Mouse (Mus musculus): ENCODE results near the gene Psmb11. TPM values are rescaled to one million over a fixed set of nuclear protein-coding genes. Genes with fewer than 3 reads are reported as not detected.

Psmb11 gene
- polyA plus RNA-seq, 1 experiment from 2014 or later: not detected

DNA sequence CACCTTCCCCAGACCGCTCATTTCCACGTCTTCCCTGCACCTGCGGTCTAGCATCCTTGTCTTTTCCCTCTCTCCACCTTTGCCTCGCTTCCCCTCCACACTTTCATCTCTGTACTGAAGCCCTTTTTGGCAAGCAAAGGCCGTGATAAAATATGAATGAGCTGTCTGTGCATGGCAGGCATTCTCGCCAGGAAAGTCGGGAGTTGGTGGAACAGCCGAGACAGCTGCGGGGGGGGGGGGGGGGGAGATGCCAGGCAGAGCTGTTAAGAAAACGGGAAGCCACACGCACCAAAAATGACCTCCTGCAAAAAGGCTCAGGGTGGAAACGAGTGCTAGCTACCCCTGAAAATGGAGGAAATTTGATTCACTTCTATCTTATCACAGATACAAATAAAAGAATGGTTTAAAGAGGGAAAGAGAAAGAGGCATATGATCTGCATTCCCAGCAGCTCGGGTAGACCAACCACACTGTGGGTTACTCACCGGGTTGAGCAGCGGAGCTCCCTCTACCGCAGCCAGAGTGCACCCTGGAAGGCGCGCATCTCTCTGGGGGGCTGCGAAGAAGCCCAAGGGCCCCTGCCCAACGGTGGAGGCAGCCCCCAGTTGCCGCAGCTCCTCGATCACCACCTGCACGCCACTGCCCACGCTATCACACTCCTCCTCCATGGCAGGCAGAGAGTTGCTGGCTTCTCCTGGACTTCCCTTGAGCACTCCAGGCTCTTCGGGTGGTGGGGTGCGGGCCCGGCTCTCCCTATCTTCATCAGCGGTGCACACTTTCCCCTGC lies 26.4 kb upstream of the Psmb11 start:
- no peak for ATAC-seq (replicated peaks; ENCODE audit: insufficient number of reproducible peaks, low FRiP score, low TSS enrichment)
- Histone ChIP-seq H3K27ac (ENCODE audit: low read depth, low read length) (peak overlapping the region; percentile 54), H3K27me3 (ENCODE audit: control insufficient read depth, insufficient read depth, low read length) (no peaks in the 10 kb centered on the region), H3K4me2 (peak overlapping the region; percentile 62), H3K9me3 (replicated peaks; ENCODE audit: control insufficient read depth, low read length) (no peaks in the 10 kb centered on the region), H3K9ac (ENCODE audit: low read depth, low read length) (peak overlapping the region; percentile 28; the same call in 1 of the 2 replicates), H3K4me3 (ENCODE audit: low read depth, low read length) (peak overlapping the region; percentile 25), H3K36me3 (ENCODE audit: control insufficient read depth, insufficient read depth, low read length) (no peaks in the 10 kb centered on the region; the same call in 1 of the 2 replicates), H3K4me1 (ENCODE audit: control insufficient read depth, insufficient read depth, low read length) (peaks cover 18% of the 10 kb centered on the region)
- 47% methylated on average over 28 of the region's 28 CpGs for WGBS (ENCODE audit: insufficient replicate concordance)

DNA sequence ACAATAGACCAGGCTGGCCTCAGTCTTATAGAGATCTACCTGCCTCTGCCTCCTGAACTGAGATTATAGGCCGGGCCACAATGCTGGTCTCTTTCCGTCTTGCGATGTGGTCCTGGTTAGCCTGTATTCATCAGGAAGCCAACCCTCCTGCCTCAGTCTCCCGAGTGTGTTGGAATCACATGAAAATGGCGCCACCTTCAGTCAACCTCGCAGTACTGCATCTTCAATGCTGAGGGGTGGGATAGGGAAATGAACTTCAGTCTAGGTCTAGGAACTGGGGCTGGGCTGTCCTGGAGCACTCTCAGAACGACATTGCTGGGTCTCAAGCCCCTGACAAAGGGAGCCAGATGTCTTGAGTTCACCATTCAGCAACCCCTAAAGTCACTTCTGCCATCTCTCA lies 24.1 kb upstream of the Psmb11 start:
- H3K27me3 ChIP-seq (ENCODE audit: control insufficient read depth, insufficient read depth, low read length): no peaks in the 10 kb centered on the region
- no peaks in the 10 kb centered on the region; the same call in 1 of the 2 replicates for H3K36me3 ChIP-seq (ENCODE audit: control insufficient read depth, insufficient read depth, low read length)
- no peak overlapping the region for H3K27ac ChIP-seq (ENCODE audit: low read depth, low read length)
- no peak for ATAC-seq (replicated peaks; ENCODE audit: insufficient number of reproducible peaks, low FRiP score, low TSS enrichment)
- no peak overlapping the region for H3K4me2 ChIP-seq
- H3K9ac ChIP-seq (ENCODE audit: low read depth, low read length): no peak overlapping the region
- no peaks in the 10 kb centered on the region for H3K9me3 ChIP-seq (replicated peaks; ENCODE audit: control insufficient read depth, low read length)
- no peak overlapping the region for H3K4me3 ChIP-seq (ENCODE audit: low read depth, low read length)
- 75% methylated on average over 7 of the region's 7 CpGs for WGBS (ENCODE audit: insufficient replicate concordance)
- peaks cover 18% of the 10 kb centered on the region for H3K4me1 ChIP-seq (ENCODE audit: control insufficient read depth, insufficient read depth, low read length)

DNA sequence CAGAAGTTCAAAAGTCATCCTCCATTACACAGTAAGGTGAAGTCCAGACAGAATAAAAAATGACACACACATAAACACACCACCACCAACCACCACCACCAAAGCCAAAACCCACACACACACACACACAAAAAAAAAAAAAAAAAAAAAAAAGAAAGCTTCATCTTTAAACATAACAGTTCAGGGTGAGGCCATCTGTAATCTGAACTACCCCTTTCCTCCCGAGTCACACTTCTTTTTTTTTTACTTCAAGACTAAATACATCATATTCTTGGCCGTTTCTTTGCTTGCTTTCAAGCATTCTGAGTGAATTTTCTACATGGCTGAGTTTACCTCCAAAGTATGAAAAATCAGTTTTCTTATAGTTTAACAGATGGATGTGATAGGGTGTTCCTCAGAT lies 19.6 kb upstream of the Psmb11 start:
- H3K9ac ChIP-seq (ENCODE audit: low read depth, low read length): no peak overlapping the region
- no peak overlapping the region for H3K4me3 ChIP-seq (ENCODE audit: low read depth, low read length)
- H3K4me1 ChIP-seq (ENCODE audit: control insufficient read depth, insufficient read depth, low read length): peaks cover 2% of the 10 kb centered on the region; the same call in 1 of the 2 replicates
- 61% methylated on average over 2 of the region's 2 CpGs for WGBS (ENCODE audit: insufficient replicate concordance)
- no peaks in the 10 kb centered on the region for H3K36me3 ChIP-seq (ENCODE audit: control insufficient read depth, insufficient read depth, low read length)
- no peaks in the 10 kb centered on the region for H3K9me3 ChIP-seq (replicated peaks; ENCODE audit: control insufficient read depth, low read length)
- no peak overlapping the region for H3K27ac ChIP-seq (ENCODE audit: low read depth, low read length)
- H3K27me3 ChIP-seq (ENCODE audit: control insufficient read depth, insufficient read depth, low read length): no peaks in the 10 kb centered on the region
- no peak for ATAC-seq (replicated peaks; ENCODE audit: insufficient number of reproducible peaks, low FRiP score, low TSS enrichment)
- H3K4me2 ChIP-seq: no peak overlapping the region

DNA sequence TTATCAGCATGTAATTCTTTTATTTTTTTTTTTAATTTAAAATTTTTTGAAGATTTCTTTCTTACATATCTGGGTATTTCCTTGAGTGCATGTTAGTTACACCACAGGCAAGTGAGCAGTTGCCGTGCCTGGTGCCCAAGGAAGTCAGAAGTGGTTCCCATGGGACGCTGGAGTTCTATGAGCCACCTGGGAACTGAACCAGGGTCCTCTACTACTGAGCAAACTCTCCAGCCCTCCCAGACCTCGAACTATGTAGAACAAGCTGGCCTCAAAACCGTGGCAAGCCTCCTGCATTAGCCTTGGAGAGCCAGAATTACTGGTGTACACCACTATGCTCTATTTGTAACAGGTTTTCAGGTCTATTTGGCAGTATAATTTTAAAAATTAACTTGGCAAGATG lies 18.6 kb upstream of the Psmb11 start:
- Histone ChIP-seq H3K36me3 (ENCODE audit: control insufficient read depth, insufficient read depth, low read length) (no peaks in the 10 kb centered on the region), H3K4me3 (ENCODE audit: low read depth, low read length) (peak overlapping the region; percentile 66), H3K27ac (ENCODE audit: low read depth, low read length) (peak overlapping the region; percentile 89), H3K9me3 (replicated peaks; ENCODE audit: control insufficient read depth, low read length) (no peaks in the 10 kb centered on the region), H3K4me1 (ENCODE audit: control insufficient read depth, insufficient read depth, low read length) (peaks cover 2% of the 10 kb centered on the region; the same call in 1 of the 2 replicates), H3K27me3 (ENCODE audit: control insufficient read depth, insufficient read depth, low read length) (no peaks in the 10 kb centered on the region), H3K9ac (ENCODE audit: low read depth, low read length) (peak overlapping the region; percentile 86), H3K4me2 (peak overlapping the region; percentile 61)
- no peak for ATAC-seq (replicated peaks; ENCODE audit: insufficient number of reproducible peaks, low FRiP score, low TSS enrichment)
- 44% methylated on average over 4 of the region's 4 CpGs for WGBS (ENCODE audit: insufficient replicate concordance)

DNA sequence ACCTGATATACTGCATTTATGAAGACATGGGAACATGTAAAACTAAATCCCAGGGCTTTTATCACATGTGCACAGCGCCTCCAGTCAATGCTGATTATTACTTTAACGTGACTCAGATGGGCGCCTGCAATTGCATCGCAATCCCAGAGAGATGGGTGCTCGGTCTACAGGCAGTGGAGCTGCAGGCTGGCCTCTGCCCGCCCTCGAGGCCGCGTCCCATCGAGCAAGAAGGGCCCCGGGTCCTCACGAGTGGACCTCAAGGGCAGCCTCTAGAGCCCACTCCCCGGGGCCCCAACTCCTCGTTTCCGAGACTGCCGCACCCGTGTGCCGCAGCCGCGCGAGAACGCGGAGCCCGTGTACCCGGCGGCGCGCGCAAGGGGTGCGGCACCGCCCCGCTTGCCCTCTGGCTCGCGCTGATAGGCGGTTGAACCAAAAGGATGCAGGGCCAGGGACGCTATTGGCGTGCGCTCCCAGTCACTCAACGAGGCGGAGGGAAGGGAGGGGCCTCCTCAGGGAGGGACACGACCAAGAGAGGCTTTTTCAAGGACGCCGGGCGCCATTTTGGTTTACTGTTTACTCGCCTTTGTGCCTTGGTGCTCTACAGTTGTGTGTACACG lies 18.1 kb upstream of the Psmb11 start:
- Histone ChIP-seq H3K9me3 (replicated peaks; ENCODE audit: control insufficient read depth, low read length) (no peaks in the 10 kb centered on the region), H3K9ac (ENCODE audit: low read depth, low read length) (peak overlapping the region; percentile 86), H3K36me3 (ENCODE audit: control insufficient read depth, insufficient read depth, low read length) (no peaks in the 10 kb centered on the region), H3K4me3 (ENCODE audit: low read depth, low read length) (peak overlapping the region; percentile 66), H3K4me1 (ENCODE audit: control insufficient read depth, insufficient read depth, low read length) (peaks cover 2% of the 10 kb centered on the region; the same call in 1 of the 2 replicates), H3K27ac (ENCODE audit: low read depth, low read length) (peak overlapping the region; percentile 89), H3K4me2 (peak overlapping the region; percentile 61), H3K27me3 (ENCODE audit: control insufficient read depth, insufficient read depth, low read length) (no peaks in the 10 kb centered on the region)
- 1% methylated on average over 46 of the region's 46 CpGs for WGBS (ENCODE audit: insufficient replicate concordance)
- ATAC-seq (replicated peaks; ENCODE audit: insufficient number of reproducible peaks, low FRiP score, low TSS enrichment): peak; percentile 99

DNA sequence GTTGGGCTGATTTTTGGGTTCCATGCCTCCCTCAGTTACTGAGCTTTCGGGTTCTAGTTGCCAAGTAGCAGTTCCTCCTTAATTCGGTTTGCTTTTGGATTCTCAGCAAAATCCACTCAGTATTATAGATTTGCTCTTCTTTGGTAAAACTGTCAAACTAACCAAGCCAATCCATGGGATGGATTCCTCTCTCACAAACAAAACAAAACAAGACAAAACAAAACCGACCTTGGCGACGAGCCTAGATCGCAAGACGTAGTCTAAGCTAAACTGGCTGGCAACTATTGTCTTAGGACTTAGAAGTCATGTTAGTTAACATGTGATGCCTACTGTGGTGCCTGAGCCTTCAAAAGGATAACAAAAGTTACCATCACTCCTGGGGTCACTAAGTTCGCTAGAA lies 17.5 kb upstream of the Psmb11 start:
- Histone ChIP-seq H3K4me2 (peak overlapping the region; percentile 61), H3K36me3 (ENCODE audit: control insufficient read depth, insufficient read depth, low read length) (no peaks in the 10 kb centered on the region), H3K27ac (ENCODE audit: low read depth, low read length) (peak overlapping the region; percentile 89), H3K4me1 (ENCODE audit: control insufficient read depth, insufficient read depth, low read length) (peaks cover 2% of the 10 kb centered on the region; the same call in 1 of the 2 replicates), H3K9ac (ENCODE audit: low read depth, low read length) (0 out of 2 replicates have a peak overlapping the region, but pooled peaks have one; percentile 29), H3K9me3 (replicated peaks; ENCODE audit: control insufficient read depth, low read length) (no peaks in the 10 kb centered on the region), H3K27me3 (ENCODE audit: control insufficient read depth, insufficient read depth, low read length) (no peaks in the 10 kb centered on the region), H3K4me3 (ENCODE audit: low read depth, low read length) (peak overlapping the region; percentile 66)
- ATAC-seq (replicated peaks; ENCODE audit: insufficient number of reproducible peaks, low FRiP score, low TSS enrichment): no peak
- WGBS (ENCODE audit: insufficient replicate concordance): 81% methylated on average over 8 of the region's 8 CpGs

DNA sequence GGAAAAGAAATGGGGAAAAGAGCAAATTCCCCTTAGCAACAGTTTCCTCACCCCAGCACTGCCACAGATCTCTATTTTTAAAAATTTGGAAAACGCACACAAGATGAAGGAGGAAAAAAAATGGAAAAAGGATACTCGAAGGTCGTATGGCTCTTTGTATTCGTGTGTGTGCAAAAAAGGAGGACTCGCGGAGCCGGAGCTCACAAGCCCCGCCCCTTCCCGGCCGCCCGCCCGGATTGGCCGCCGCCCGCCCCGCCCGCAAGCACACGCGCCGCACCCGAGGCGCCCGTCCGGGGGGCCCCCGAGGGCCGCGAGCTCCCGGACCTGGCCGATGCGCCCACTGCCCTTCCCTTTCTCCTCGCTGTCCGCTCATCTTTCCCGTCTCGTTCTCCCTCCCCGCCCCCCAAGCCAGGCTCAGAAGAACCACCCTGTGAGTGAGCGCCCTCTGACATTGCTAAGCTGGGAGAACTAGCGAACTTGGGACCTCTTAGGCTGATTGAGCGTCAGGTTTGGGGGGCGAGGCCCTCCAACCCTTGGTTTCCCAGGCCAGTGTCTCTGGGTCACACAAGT lies 15.4 kb upstream of the Psmb11 start, which contains the start of gene 4931414P19Rik:
TSS of gene 4931414P19Rik (minus strand) at position 242 of the 570 bp plus-strand sequence.
- Histone ChIP-seq H3K9me3 (replicated peaks; ENCODE audit: control insufficient read depth, low read length) (no peaks in the 10 kb centered on the region), H3K36me3 (ENCODE audit: control insufficient read depth, insufficient read depth, low read length) (no peaks in the 10 kb centered on the region), H3K4me1 (ENCODE audit: control insufficient read depth, insufficient read depth, low read length) (peaks cover 2% of the 10 kb centered on the region; the same call in 1 of the 2 replicates), H3K4me2 (peak within 1 kb of the TSS; percentile 70), H3K27ac (ENCODE audit: low read depth, low read length) (peak within 1 kb of the TSS; percentile 70), H3K27me3 (ENCODE audit: control insufficient read depth, insufficient read depth, low read length) (no peaks in the 10 kb centered on the region), H3K9ac (ENCODE audit: low read depth, low read length) (peak within 1 kb of the TSS; percentile 77), H3K4me3 (ENCODE audit: low read depth, low read length) (peak within 1 kb of the TSS; percentile 48)
- ATAC-seq (replicated peaks; ENCODE audit: insufficient number of reproducible peaks, low FRiP score, low TSS enrichment): peak; percentile 44; the same call in 1 of the 2 replicates
- WGBS (ENCODE audit: insufficient replicate concordance): 0% methylated on average over 37 of the region's 39 CpGs

DNA sequence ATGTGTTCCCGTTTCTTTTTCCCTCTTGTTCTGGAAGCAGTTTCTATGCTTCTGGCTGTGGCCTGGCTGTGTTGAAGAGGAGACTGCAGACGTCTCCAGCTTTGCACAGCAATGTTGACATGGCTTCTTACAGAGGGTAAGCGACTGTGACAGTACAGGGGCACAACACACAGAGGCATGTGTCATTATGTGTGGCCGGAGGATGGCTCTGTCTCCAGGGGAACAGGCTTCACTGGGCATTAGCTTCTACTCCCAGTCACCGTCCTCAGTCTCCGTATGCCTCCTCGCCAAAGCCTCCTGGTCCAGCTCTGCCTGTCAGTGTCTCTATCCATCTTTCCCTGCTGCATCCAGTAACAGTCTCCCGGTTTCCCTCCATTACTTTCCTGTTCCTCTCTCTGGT lies 14.0 kb upstream of the Psmb11 start:
- H3K27ac ChIP-seq (ENCODE audit: low read depth, low read length): no peak overlapping the region
- H3K9me3 ChIP-seq (replicated peaks; ENCODE audit: control insufficient read depth, low read length): no peaks in the 10 kb centered on the region
- WGBS (ENCODE audit: insufficient replicate concordance): 61% methylated on average over 8 of the region's 8 CpGs

More for the DNA sequence above, 14.0 kb upstream of the Psmb11 start:
- H3K4me1 ChIP-seq (ENCODE audit: control insufficient read depth, insufficient read depth, low read length): peaks cover 2% of the 10 kb centered on the region; the same call in 1 of the 2 replicates
- H3K4me2 ChIP-seq: no peak overlapping the region
- H3K9ac ChIP-seq (ENCODE audit: low read depth, low read length): no peak overlapping the region
- H3K27me3 ChIP-seq (ENCODE audit: control insufficient read depth, insufficient read depth, low read length): no peaks in the 10 kb centered on the region
- no peak for ATAC-seq (replicated peaks; ENCODE audit: insufficient number of reproducible peaks, low FRiP score, low TSS enrichment)
- H3K36me3 ChIP-seq (ENCODE audit: control insufficient read depth, insufficient read depth, low read length): no peaks in the 10 kb centered on the region
- no peak overlapping the region for H3K4me3 ChIP-seq (ENCODE audit: low read depth, low read length)
